Mouse (Mus musculus): ENCODE measurements at regions not wholly inside any gene's neighbourhood (a gene's known extent, or its start where the extent isn't known, plus 50 kb on each side); places are given as distances from the start of the nearest gene placed in this dataset.

- Histone ChIP-seq H3K36me3 (ENCODE audit: control insufficient read depth, insufficient read depth) (no peaks in the 10 kb centered on the region), H3K27me3 (ENCODE audit: control insufficient read depth, insufficient read depth, insufficient read length) (no peaks in the 10 kb centered on the region), H3ac (ENCODE audit: control insufficient read depth, insufficient read length, low read depth) (no peak overlapping the region), H3K4me3 (ENCODE audit: insufficient read depth, poor library complexity, severe bottlenecking) (no peak overlapping the region), H3K79me3 (ENCODE audit: low read depth) (no peaks in the 10 kb centered on the region), H3K79me2 (ENCODE audit: control insufficient read depth, insufficient read depth) (no peaks in the 10 kb centered on the region)
- TF ChIP-seq CEBPB (IDR thresholded peaks at IDR 0.05; ENCODE audit: low read depth) = no peak
- TF ChIP-seq MYOG (IDR thresholded peaks at IDR 0.05; ENCODE audit: control insufficient read depth, extremely low read depth, insufficient read length) = no peak
- TF ChIP-seq CTCF (IDR thresholded peaks at IDR 0.05; ENCODE audit: control insufficient read depth, insufficient read depth, insufficient read length) = no peak
- no peak for TF ChIP-seq MYOD1 (IDR thresholded peaks at IDR 0.05; ENCODE audit: control insufficient read depth, insufficient read length, low read depth)
- TF ChIP-seq FOSL1 (IDR thresholded peaks at IDR 0.05; ENCODE audit: insufficient read depth, low read length, poor library complexity, severe bottlenecking) = no peak
- no peak for TF ChIP-seq USF1 (IDR thresholded peaks at IDR 0.05; ENCODE audit: low read depth)
- TF ChIP-seq MAX (IDR thresholded peaks at IDR 0.05) = no peak
These were observed 370.3 kb upstream of the Frg1 start for GRCm38 (mm10) chr8:41786952-41787861.

- TF ChIP-seq FOSL1 (IDR thresholded peaks at IDR 0.05; ENCODE audit: insufficient read depth, low read length, poor library complexity, severe bottlenecking) (no peak), MYOD1 (IDR thresholded peaks at IDR 0.05; ENCODE audit: control insufficient read depth, insufficient read length, low read depth) (no peak), CTCF (IDR thresholded peaks at IDR 0.05; ENCODE audit: control insufficient read depth, insufficient read depth, insufficient read length) (no peak), USF1 (IDR thresholded peaks at IDR 0.05; ENCODE audit: low read depth) (no peak), MAX (IDR thresholded peaks at IDR 0.05) (no peak)
- Histone ChIP-seq H3K36me3 (ENCODE audit: control insufficient read depth, insufficient read depth) (no peaks in the 10 kb centered on the region), H3ac (ENCODE audit: control insufficient read depth, insufficient read length, low read depth) (no peak overlapping the region), H3K27me3 (ENCODE audit: control insufficient read depth, insufficient read depth, insufficient read length) (no peaks in the 10 kb centered on the region), H3K79me2 (ENCODE audit: control insufficient read depth, insufficient read depth) (no peaks in the 10 kb centered on the region), H3K4me3 (ENCODE audit: insufficient read depth, poor library complexity, severe bottlenecking) (no peak overlapping the region), H3K79me3 (ENCODE audit: low read depth) (no peaks in the 10 kb centered on the region)
These were observed 369.1 kb upstream of the Frg1 start for GRCm38 (mm10) chr8:41785977-41786376.

GRCm38 (mm10) chr8:41782837-41783236, 366.0 kb upstream of the Frg1 start:
- Histone ChIP-seq H3ac (ENCODE audit: control insufficient read depth, insufficient read length, low read depth) (no peak overlapping the region), H3K27me3 (ENCODE audit: control insufficient read depth, insufficient read depth, insufficient read length) (no peaks in the 10 kb centered on the region), H3K79me3 (ENCODE audit: low read depth) (no peaks in the 10 kb centered on the region), H3K36me3 (ENCODE audit: control insufficient read depth, insufficient read depth) (no peaks in the 10 kb centered on the region), H3K79me2 (ENCODE audit: control insufficient read depth, insufficient read depth) (no peaks in the 10 kb centered on the region), H3K4me3 (ENCODE audit: insufficient read depth, poor library complexity, severe bottlenecking) (no peak overlapping the region)
- no peak for TF ChIP-seq MYOG (IDR thresholded peaks at IDR 0.05; ENCODE audit: control insufficient read depth, extremely low read depth, insufficient read length)
- TF ChIP-seq CEBPB (IDR thresholded peaks at IDR 0.05; ENCODE audit: low read depth) = no peak
- TF ChIP-seq MAX (IDR thresholded peaks at IDR 0.05) = no peak
- no peak for TF ChIP-seq FOSL1 (IDR thresholded peaks at IDR 0.05; ENCODE audit: insufficient read depth, low read length, poor library complexity, severe bottlenecking)
- TF ChIP-seq MYOD1 (IDR thresholded peaks at IDR 0.05; ENCODE audit: control insufficient read depth, insufficient read length, low read depth) = no peak
- no peak for TF ChIP-seq USF1 (IDR thresholded peaks at IDR 0.05; ENCODE audit: low read depth)
- TF ChIP-seq CTCF (IDR thresholded peaks at IDR 0.05; ENCODE audit: control insufficient read depth, insufficient read depth, insufficient read length) = no peak

- Histone ChIP-seq H3K4me3 (ENCODE audit: insufficient read depth, poor library complexity, severe bottlenecking) (no peak overlapping the region), H3ac (ENCODE audit: control insufficient read depth, insufficient read length, low read depth) (no peak overlapping the region), H3K79me2 (ENCODE audit: control insufficient read depth, insufficient read depth) (no peaks in the 10 kb centered on the region), H3K36me3 (ENCODE audit: control insufficient read depth, insufficient read depth) (no peaks in the 10 kb centered on the region), H3K79me3 (ENCODE audit: low read depth) (no peaks in the 10 kb centered on the region), H3K27me3 (ENCODE audit: control insufficient read depth, insufficient read depth, insufficient read length) (no peaks in the 10 kb centered on the region)
- TF ChIP-seq MAX (IDR thresholded peaks at IDR 0.05) = no peak
- no peak for TF ChIP-seq USF1 (IDR thresholded peaks at IDR 0.05; ENCODE audit: low read depth)
- TF ChIP-seq CEBPB (IDR thresholded peaks at IDR 0.05; ENCODE audit: low read depth) = no peak
- no peak for TF ChIP-seq CTCF (IDR thresholded peaks at IDR 0.05; ENCODE audit: control insufficient read depth, insufficient read depth, insufficient read length)
- no peak for TF ChIP-seq FOSL1 (IDR thresholded peaks at IDR 0.05; ENCODE audit: insufficient read depth, low read length, poor library complexity, severe bottlenecking)
These were observed 362.6 kb upstream of the Frg1 start for GRCm38 (mm10) chr8:41779459-41779858.

GRCm38 (mm10) chr8:41771729-41772128, 354.9 kb upstream of the Frg1 start:
- Histone ChIP-seq H3ac (ENCODE audit: control insufficient read depth, insufficient read length, low read depth) (no peak overlapping the region), H3K36me3 (ENCODE audit: control insufficient read depth, insufficient read depth) (no peaks in the 10 kb centered on the region), H3K27me3 (ENCODE audit: control insufficient read depth, insufficient read depth, insufficient read length) (no peaks in the 10 kb centered on the region), H3K79me2 (ENCODE audit: control insufficient read depth, insufficient read depth) (no peaks in the 10 kb centered on the region), H3K4me3 (ENCODE audit: insufficient read depth, poor library complexity, severe bottlenecking) (no peak overlapping the region), H3K79me3 (ENCODE audit: low read depth) (no peaks in the 10 kb centered on the region)
- TF ChIP-seq MYOG (IDR thresholded peaks at IDR 0.05; ENCODE audit: control insufficient read depth, extremely low read depth, insufficient read length) (no peak), CTCF (IDR thresholded peaks at IDR 0.05; ENCODE audit: control insufficient read depth, insufficient read depth, insufficient read length) (no peak), MAX (IDR thresholded peaks at IDR 0.05) (no peak), FOSL1 (IDR thresholded peaks at IDR 0.05; ENCODE audit: insufficient read depth, low read length, poor library complexity, severe bottlenecking) (no peak), MYOD1 (IDR thresholded peaks at IDR 0.05; ENCODE audit: control insufficient read depth, insufficient read length, low read depth) (no peak), USF1 (IDR thresholded peaks at IDR 0.05; ENCODE audit: low read depth) (no peak), CEBPB (IDR thresholded peaks at IDR 0.05; ENCODE audit: low read depth) (no peak)

All from C2C12 (cell line).